Mouse (Mus musculus) forebrain, embryonic 14.5 days (tissue): ENCODE measurements around the gene Sectm1a. TPM values are rescaled to one million over a fixed set of nuclear protein-coding genes. Genes with fewer than 3 reads are reported as not detected.
A peak's percentile ranks its signal among the peaks of the same experiment; 100 is the strongest.
"Not testable (repeated sequence)": the region's sequence is repeated elsewhere in the genome, so short reads cannot be mapped to it uniquely, and the experiment has no call there.

Experiments used
- ATAC-seq: fragments of 200-750 bp; cut with Nextera tagmentation; 2 replicates; pipeline ENCODE4 v1.8.0; 2017; ENCODE audit warnings: mild to moderate bottlenecking, moderate library complexity
- DNase-seq: peaks from one replicate; pipeline ENCODE4 v3.0.0-alpha.2; 2015; ENCODE audit warnings: low spot score
- H3K27ac ChIP-seq: fragments of 300-500 bp; sonication (generic); 2 replicates; pipeline ENCODE4 v1.5.1; 2014; ENCODE audit warnings: low read depth, mild to moderate bottlenecking, control low read depth, low read length, moderate library complexity
- H3K27me3 ChIP-seq: fragments of 300-500 bp; sonication (generic); replicated peaks from 2 replicates; pipeline ENCODE4 v1.6.1; 2014; ENCODE audit warnings: low read length, control low read depth, mixed read lengths; ENCODE audit not compliant: control insufficient read depth, insufficient read depth
- H3K36me3 ChIP-seq: fragments of 300-500 bp; sonication (generic); 2 replicates; pipeline ENCODE4 v1.6.1; 2014; ENCODE audit warnings: low read length, control low read depth; ENCODE audit not compliant: control insufficient read depth, insufficient read depth
- H3K4me1 ChIP-seq: fragments of 300-500 bp; sonication (generic); 2 replicates; pipeline ENCODE4 v1.6.1; 2014; ENCODE audit warnings: antibody characterized with exemption, low read length, control low read depth; ENCODE audit not compliant: control insufficient read depth, insufficient read depth
- H3K4me2 ChIP-seq: fragments of 300-500 bp; sonication (generic); 2 replicates; pipeline ENCODE4 v1.6.1; 2014; ENCODE audit warnings: mild to moderate bottlenecking, control low read depth, low read length
- H3K4me3 ChIP-seq: fragments of 300-500 bp; sonication (generic); 2 replicates; pipeline ENCODE4 v1.5.1; 2014; ENCODE audit warnings: low read depth, low read length, control low read depth
- H3K9ac ChIP-seq: fragments of 300-500 bp; sonication (generic); 2 replicates; pipeline ENCODE4 v1.6.1; 2014; ENCODE audit warnings: mild to moderate bottlenecking, low read length, control low read depth, moderate library complexity
- H3K9me3 ChIP-seq: fragments of 300-500 bp; sonication (generic); replicated peaks from 2 replicates; pipeline ENCODE4 v1.6.1; 2016; ENCODE audit warnings: low read length, control low read depth, mixed read lengths; ENCODE audit not compliant: control insufficient read depth
- WGBS: fragments of 180-500 bp; shearing (Covaris S2); extraction: QIAGEN DNeasy Blood & Tissue Kit; methylation state at CpG from one replicate; pipeline ENCODE4 v1.1.7; 2014; 5-methylcytosine and 5-hydroxymethylcytosine counted together
- polyA plus RNA-seq: library from polyadenylated mRNA; unstranded; fragments of >200 nt; fragmentation: Nextera tagmentation; extraction: Ambion mirVana; gene quantifications from 2 replicates; pipeline ENCODE4 v1.2.1, GENCODE M21; 2014

Gene Sectm1a
- polyA plus RNA-seq, 1 experiment from 2014 or later = not detected

DNA sequence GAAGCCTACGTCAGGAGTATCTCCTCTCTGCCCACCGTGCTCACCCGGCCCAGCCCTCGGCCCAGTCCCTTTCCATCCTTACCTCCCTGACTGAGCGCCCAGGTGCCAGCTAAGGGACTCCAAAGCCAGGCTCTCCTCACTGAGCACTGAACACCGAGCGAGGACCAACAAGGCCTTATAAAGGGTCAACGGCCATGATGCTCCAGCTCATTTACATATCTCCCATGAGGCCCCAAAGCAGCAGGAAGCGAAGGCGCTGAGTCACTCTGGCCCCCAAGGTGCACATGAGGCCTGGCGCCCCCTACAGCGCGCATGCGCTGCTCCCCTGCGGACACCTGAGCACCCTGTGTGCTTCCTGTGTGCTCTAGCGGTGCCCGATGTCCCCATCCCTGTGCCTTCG lies 37.1 kb upstream of the Sectm1a start:
- Histone ChIP-seq H3K27me3 (no peaks in the 10 kb centered on the region), H3K9ac (no peak overlapping the region), H3K36me3 (no peaks in the 10 kb centered on the region), H3K4me2 (no peak overlapping the region), H3K4me3 (no peak overlapping the region), H3K27ac (no peak overlapping the region), H3K4me1 (no peaks in the 10 kb centered on the region), H3K9me3 (no peaks in the 10 kb centered on the region)
- DNase-seq = no peak
- 89% methylated on average over 18 of the region's 18 CpGs for WGBS
- no peak for ATAC-seq

DNA sequence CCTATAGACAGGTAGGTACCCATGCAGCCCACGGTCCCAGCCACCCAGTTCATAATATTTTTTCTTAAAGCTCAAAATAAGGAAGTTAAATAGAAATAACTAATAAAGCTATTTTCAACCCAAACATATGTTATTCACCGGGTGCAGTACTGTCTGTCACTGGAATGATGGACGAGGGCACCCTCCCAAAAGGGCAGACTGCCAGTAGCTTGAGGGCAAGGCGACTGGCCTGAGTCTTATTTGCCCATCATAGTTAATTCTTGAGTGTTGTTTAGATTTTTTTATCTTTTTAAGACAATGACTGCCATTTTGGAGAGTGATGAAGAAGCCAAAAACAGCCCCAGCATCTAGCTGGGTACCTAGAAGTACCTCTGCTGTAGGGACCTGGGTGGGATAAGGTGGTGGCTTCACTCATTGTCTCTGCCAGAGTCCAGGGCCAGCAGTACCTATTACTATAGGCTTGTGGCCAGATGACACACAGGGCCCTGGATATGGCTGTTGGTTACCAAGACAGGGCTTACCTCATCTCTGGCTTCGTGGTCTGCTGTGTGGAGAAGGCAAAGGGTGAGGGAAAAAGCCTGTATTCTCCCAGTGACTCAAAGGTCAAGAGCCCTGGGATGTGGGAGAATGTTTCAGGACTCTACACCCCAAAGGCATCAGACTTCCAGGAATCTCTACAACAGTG lies 31.2 kb upstream of the Sectm1a start:
- DNase-seq = peak; percentile 23
- H3K36me3 ChIP-seq = no peaks in the 10 kb centered on the region
- WGBS = 67% methylated on average over 5 of the region's 5 CpGs

DNA sequence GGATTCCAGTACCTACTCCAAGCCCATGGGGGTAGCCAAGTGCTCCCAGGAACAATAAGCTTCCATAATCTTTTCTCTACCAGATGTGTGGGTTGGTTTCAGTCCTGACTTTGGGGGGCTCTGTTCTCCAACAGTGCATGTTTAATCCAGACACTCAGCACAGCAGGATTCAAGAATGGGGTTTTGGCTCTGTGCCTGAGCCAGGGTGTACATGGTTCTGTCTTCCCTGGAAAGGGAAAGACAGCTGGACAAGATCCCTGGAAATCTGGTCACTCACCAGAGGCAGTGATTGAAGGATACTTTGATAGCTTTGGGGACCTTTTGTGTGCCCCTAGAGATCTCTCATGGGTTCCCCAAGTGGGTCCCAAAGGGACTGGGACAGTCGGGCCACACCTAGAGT lies 30.6 kb upstream of the Sectm1a start:
- DNase-seq (peak; percentile 19), ATAC-seq (no peak)
- no peaks in the 10 kb centered on the region for H3K36me3 ChIP-seq
- H3K4me3 ChIP-seq = no peak overlapping the region
- WGBS = 92% methylated on average over 1 of the region's 1 CpGs
- no peak overlapping the region for H3K27ac ChIP-seq
- no peak overlapping the region for H3K4me2 ChIP-seq
- H3K4me1 ChIP-seq = peaks cover 8% of the 10 kb centered on the region
- H3K27me3 ChIP-seq = 0 out of 2 replicates have a peak, but pooled peaks cover 5% of the 10 kb centered on the region
- no peaks in the 10 kb centered on the region for H3K9me3 ChIP-seq
- no peak overlapping the region for H3K9ac ChIP-seq

More for the DNA sequence above, 31.2 kb upstream of the Sectm1a start:
- Histone ChIP-seq H3K4me2 (no peak overlapping the region), H3K27ac (no peak overlapping the region), H3K9ac (no peak overlapping the region), H3K4me1 (peaks cover 8% of the 10 kb centered on the region), H3K9me3 (no peaks in the 10 kb centered on the region), H3K4me3 (no peak overlapping the region), H3K27me3 (0 out of 2 replicates have a peak, but pooled peaks cover 5% of the 10 kb centered on the region)
- ATAC-seq = no peak

DNA sequence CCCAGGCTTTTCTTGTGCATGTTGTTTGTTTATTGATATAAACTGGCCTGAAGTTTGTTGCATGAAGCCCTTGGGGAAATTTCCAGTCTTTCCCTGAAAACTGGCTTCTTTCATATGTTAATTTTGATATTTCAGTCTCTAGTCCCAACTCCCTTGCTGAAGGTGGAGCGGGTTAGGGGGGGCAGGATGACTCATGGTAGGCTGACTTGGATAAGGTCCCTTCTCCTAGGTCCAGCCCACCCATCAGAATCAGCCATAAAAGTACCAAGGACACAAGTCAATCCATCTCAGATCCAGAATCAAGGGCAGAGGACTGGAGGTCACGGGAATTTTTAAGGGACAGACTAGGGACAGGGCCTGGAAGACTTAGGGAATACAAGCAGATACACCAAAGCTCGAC lies 30.0 kb upstream of the Sectm1a start:
- no peaks in the 10 kb centered on the region for H3K36me3 ChIP-seq
- WGBS = 92% methylated on average over 3 of the region's 3 CpGs
- no peak overlapping the region for H3K4me3 ChIP-seq
- peaks cover 8% of the 10 kb centered on the region for H3K4me1 ChIP-seq
- no peaks in the 10 kb centered on the region for H3K9me3 ChIP-seq
- ATAC-seq = no peak
- H3K9ac ChIP-seq = no peak overlapping the region
- no peak overlapping the region for H3K4me2 ChIP-seq
- no peak overlapping the region for H3K27ac ChIP-seq
- no peak for DNase-seq
- H3K27me3 ChIP-seq = 0 out of 2 replicates have a peak, but pooled peaks cover 5% of the 10 kb centered on the region

DNA sequence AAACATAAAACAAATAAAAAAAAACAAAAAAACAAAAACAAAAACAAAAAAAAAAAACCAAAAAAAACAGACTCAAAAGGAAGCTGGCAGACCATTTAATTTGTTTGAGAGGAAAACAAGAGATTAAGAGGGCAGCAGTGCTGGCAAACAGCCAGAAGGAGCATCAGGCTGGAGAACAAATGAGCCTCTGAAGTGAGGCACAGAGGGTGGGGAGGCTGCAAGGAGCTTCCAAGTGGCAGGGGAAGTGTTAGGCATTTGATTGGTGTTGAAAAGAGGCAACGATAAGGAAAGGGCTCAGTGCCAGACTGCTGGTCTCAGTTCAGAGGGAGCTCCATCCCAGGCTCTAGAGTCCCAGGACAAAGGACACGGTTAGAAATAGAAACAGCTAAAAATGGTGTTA lies 29.0 kb upstream of the Sectm1a start:
- Histone ChIP-seq H3K36me3 (no peaks in the 10 kb centered on the region), H3K9ac (no peak overlapping the region), H3K9me3 (no peaks in the 10 kb centered on the region), H3K4me1 (peaks cover 8% of the 10 kb centered on the region), H3K27me3 (0 out of 2 replicates have a peak, but pooled peaks cover 5% of the 10 kb centered on the region), H3K4me2 (no peak overlapping the region), H3K4me3 (no peak overlapping the region), H3K27ac (no peak overlapping the region)
- ATAC-seq (peak; percentile 83; the same call in 1 of the 2 replicates), DNase-seq (peak; percentile 93)
- WGBS = 2% methylated on average over 2 of the region's 2 CpGs

DNA sequence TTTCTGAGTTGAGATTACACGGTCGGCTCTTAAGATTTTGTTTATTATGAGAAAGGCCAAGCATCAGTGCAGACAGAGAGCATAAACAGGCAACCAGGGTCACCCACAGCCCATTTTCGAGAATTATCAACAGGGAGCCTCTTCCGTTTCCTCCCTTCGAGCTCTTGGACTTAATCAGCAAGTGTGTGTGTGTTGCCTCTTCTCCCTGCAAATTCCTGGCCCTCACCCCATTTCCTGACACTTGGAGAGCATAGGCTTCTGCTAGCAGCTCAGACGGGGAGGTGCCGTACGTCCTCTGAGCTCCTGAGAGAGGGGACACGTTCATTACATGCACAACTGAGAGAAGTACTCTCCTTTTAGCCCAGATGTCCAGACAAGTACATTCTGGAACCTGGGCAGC lies 27.0 kb upstream of the Sectm1a start:
- H3K4me2 ChIP-seq = no peak overlapping the region
- H3K9me3 ChIP-seq = no peaks in the 10 kb centered on the region
- ATAC-seq (no peak), DNase-seq (no peak)
- H3K4me1 ChIP-seq = peaks cover 8% of the 10 kb centered on the region
- 74% methylated on average over 9 of the region's 9 CpGs for WGBS
- no peak overlapping the region for H3K9ac ChIP-seq
- no peaks in the 10 kb centered on the region for H3K36me3 ChIP-seq
- no peak overlapping the region for H3K4me3 ChIP-seq
- no peak overlapping the region for H3K27ac ChIP-seq
- 0 out of 2 replicates have a peak, but pooled peaks cover 5% of the 10 kb centered on the region for H3K27me3 ChIP-seq

DNA sequence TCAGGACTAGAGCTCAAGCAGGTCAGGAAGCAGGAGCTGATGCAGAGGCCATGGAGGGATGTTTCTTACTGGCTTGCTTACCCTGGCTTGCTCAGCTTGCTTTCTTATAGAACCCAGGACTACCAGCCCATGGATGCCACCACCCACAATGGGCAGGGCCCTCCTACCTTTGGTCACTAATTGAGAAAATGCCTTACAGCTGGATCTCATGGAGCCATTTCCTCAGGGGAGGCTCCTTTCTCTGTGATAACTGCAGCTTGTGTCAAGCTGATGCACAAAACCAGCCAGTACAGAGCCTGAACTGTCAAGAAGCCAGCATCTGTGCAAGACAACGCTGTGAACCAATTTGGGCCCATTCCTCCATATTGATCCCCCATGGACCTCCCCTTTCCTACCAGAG lies 26.2 kb upstream of the Sectm1a start:
- not testable (repeated sequence) for H3K4me1 ChIP-seq, H3K36me3 ChIP-seq, H3K9me3 ChIP-seq, DNase-seq, H3K27me3 ChIP-seq, H3K4me3 ChIP-seq, H3K4me2 ChIP-seq, H3K9ac ChIP-seq, ATAC-seq, H3K27ac ChIP-seq
- WGBS = 67% methylated on average over 1 of the region's 1 CpGs

DNA sequence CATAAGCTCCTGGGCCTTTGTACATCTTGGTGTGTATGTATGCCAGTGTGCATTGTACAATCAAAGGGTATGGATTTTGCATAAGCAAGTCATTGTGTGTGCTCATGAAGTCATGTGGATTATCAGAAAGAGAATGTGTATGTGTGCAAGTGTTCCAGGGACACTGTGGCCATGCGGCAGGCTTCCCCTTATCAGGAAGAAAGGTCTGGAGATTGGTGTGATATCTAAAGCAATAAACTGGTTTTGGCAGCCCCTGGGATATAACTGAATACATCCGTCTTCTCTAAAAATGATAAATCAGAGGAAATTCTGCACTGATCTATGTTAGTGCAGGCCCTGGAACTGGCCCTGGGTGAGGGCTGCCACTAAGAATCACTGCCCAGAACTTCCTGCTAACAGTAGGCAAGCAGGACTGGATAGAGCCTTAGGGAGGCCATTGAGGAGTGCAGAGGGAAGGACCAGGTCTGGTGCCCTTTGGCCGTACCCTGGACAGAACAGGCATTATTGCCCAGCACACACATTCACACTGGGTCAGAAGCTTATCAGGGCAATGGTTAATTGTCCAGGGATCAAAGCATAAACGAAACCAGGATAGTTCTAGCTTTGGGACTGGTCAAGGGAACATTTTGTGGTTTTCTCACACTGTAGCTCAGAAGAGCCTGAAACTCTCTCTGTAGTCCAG lies 20.2 kb upstream of the Sectm1a start:
- DNase-seq (no peak), ATAC-seq (no peak)
- H3K4me1 ChIP-seq = no peaks in the 10 kb centered on the region
- H3K4me3 ChIP-seq = no peak overlapping the region
- 86% methylated on average over 4 of the region's 4 CpGs for WGBS
- no peak overlapping the region for H3K9ac ChIP-seq
- H3K27me3 ChIP-seq = no peaks in the 10 kb centered on the region
- no peaks in the 10 kb centered on the region for H3K36me3 ChIP-seq
- H3K9me3 ChIP-seq = no peaks in the 10 kb centered on the region
- no peak overlapping the region for H3K4me2 ChIP-seq
- no peak overlapping the region for H3K27ac ChIP-seq

DNA sequence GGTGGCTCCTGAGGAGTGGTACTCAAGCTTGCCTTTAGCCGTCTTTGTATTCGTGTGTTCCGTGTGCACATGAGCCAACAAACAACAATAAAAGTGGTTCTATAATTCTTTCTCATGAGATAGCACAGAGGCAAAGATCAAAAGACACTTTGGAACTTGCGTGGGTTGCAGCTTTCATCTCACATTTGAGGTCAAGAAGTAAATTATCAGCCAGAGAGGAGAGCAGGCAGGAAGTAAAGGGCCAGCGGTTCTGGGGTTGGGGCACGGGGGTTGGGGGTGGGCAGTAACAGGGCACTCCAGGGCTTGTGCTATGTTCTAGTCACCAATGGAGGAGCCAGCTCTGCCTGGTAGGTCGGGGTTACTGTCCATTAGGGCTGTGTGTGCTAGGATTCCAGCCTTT lies 19.7 kb upstream of the Sectm1a start:
- Histone ChIP-seq H3K36me3 (no peaks in the 10 kb centered on the region), H3K4me3 (no peak overlapping the region), H3K27me3 (no peaks in the 10 kb centered on the region), H3K4me1 (no peaks in the 10 kb centered on the region), H3K4me2 (no peak overlapping the region), H3K27ac (no peak overlapping the region), H3K9ac (no peak overlapping the region), H3K9me3 (no peaks in the 10 kb centered on the region)
- 71% methylated on average over 7 of the region's 7 CpGs for WGBS
- ATAC-seq (no peak), DNase-seq (no peak)
